Mouse (Mus musculus): Measurements from ENCODE around the gene Rbfox3. TPM values are rescaled to one million over a fixed set of nuclear protein-coding genes. Genes with fewer than 3 reads are reported as not detected.

The Rbfox3 gene
- polyA plus RNA-seq, 1 experiment, result 9.8 TPM

DNA sequence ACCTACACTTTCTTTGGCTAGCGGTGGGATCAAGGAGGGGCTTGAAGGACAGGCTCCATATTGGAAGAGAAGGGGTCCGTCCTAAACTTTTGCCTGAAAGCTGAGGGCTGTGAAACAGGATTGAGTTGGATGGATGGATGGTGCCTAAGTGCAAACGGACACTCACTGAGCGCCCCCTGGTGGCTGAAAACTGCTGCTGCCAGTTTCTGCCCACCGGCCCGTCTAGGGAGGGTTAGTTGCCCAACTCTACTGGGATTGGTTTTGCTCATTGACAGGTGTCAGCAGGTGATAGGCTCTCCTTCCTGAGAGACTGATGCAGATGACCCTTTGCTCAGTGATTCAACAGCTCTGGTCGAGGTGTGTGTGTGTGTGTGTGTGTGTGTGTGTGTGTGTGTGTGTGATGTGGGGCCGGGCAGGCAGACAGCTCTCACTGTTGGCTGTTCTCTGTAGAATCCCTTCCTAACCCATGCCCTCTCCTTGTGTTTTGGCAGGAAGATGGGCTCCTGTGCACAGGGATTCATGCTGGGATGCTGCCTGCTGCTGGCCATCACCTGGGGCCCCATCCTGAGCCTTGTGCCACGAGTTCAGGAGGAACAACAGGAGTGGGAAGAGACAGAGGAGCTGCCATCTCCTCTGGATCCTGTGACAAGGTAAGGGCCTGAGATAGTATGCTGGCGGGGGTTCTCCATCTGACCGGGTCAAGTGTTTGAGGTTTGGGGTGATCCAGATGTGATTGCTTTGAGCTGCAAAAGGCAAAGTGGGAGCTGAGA lies 468.0 kb downstream of the Rbfox3 start:
- no peak for DNase-seq (ENCODE audit: low read depth)

DNA sequence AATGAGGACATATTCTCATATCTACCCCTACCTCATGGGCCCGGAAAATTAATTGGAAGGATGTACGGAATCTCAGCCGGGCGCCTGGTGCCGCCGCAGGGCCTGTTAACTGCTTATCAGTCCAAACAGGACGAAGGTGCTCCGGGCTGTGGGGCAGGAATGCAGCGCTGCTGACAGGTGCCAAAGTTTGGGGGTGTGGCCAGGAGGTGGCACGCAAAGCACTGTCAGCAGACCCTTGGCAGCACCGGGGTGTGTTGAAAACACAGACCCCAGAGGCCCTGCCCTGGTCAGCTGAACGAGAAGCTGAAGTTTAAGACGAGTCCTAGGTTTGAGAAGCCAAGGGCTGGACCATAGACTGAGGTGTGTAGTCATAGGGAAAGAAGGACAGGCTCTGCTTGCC lies 468.7 kb downstream of the Rbfox3 start:
- DNase-seq (ENCODE audit: low read depth), result no peak

Other genes starting within 250 kb of the Rbfox3 start
- 0.08 and 0.20 TPM in 2 replicates for gene Enpp7, start 76.6 kb upstream of the Rbfox3 start, polyA plus RNA-seq (2012; rRNA removed)
- gene Cbx2, start 111.4 kb upstream of the Rbfox3 start, polyA plus RNA-seq (2012; rRNA removed), result 2.9 TPM in 2 replicates
- 3.8 and 5.0 TPM in 2 replicates for gene Cbx8, start 129.4 kb upstream of the Rbfox3 start, polyA plus RNA-seq (2012; rRNA removed)
- 13.2 and 13.3 TPM in 2 replicates for gene Cbx4, start 174.6 kb upstream of the Rbfox3 start, polyA plus RNA-seq (2012; rRNA removed)